Mouse (Mus musculus) neural tube, embryonic 14.5 days (tissue): Measurements from ENCODE around the gene Rundc3a. TPM values are rescaled to one million over a fixed set of nuclear protein-coding genes. Genes with fewer than 3 reads are reported as not detected.

Experiments
- ATAC-seq: fragments of 200-750 bp; cut with Nextera tagmentation; 2 replicates; pipeline ENCODE4 v1.8.0; 2017; ENCODE audit warnings: low read depth, mild to moderate bottlenecking, moderate TSS enrichment, moderate library complexity
- H3K27ac ChIP-seq: fragments of 300-500 bp; sonication (generic); 2 replicates; pipeline ENCODE4 v1.5.1; 2014; ENCODE audit warnings: low read depth, mild to moderate bottlenecking, control low read depth, low read length, moderate library complexity, mixed read lengths
- H3K27me3 ChIP-seq: fragments of 300-500 bp; sonication (generic); 2 replicates; pipeline ENCODE4 v1.6.1; 2014; ENCODE audit warnings: low read length; ENCODE audit not compliant: control insufficient read depth, insufficient read depth
- H3K36me3 ChIP-seq: fragments of 300-500 bp; sonication (generic); 2 replicates; pipeline ENCODE4 v1.6.1; 2014; ENCODE audit warnings: low read length, mixed read lengths; ENCODE audit not compliant: control insufficient read depth, insufficient read depth
- H3K4me1 ChIP-seq: fragments of 300-500 bp; sonication (generic); 2 replicates; pipeline ENCODE4 v1.6.1; 2014; ENCODE audit warnings: low read length; ENCODE audit not compliant: control insufficient read depth, insufficient read depth
- H3K4me2 ChIP-seq: fragments of 300-500 bp; sonication (generic); 2 replicates; pipeline ENCODE4 v1.6.1; 2014; ENCODE audit warnings: mild to moderate bottlenecking, low read depth, low read length, control low read depth
- H3K4me3 ChIP-seq: fragments of 300-500 bp; sonication (generic); 2 replicates; pipeline ENCODE4 v1.5.1; 2014; ENCODE audit warnings: low read depth, low read length, control low read depth, mixed read lengths
- H3K9ac ChIP-seq: fragments of 300-500 bp; sonication (generic); replicated peaks from 2 replicates; pipeline ENCODE4 v1.6.1; 2014; ENCODE audit warnings: low read depth, mild to moderate bottlenecking, control low read depth, low read length, mixed read lengths
- H3K9me3 ChIP-seq: fragments of 300-500 bp; sonication (generic); 2 replicates; pipeline ENCODE4 v1.6.1; 2016; ENCODE audit warnings: low read length; ENCODE audit not compliant: control insufficient read depth
- WGBS: fragments of 180-500 bp; shearing (Covaris S2); extraction: QIAGEN DNeasy Blood & Tissue Kit; methylation state at CpG from one replicate; pipeline ENCODE4 v1.1.7; 2014; 5-methylcytosine and 5-hydroxymethylcytosine counted together
- polyA plus RNA-seq: library from polyadenylated mRNA; unstranded; fragments of >200 nt; fragmentation: Nextera tagmentation; extraction: Ambion mirVana; gene quantifications from 2 replicates; pipeline ENCODE4 v1.2.1, GENCODE M21; 2014

The Rundc3a gene
- polyA plus RNA-seq, 1 experiment from 2014 or later: 115 TPM

GRCm38 (mm10) chr11:102438212-102439092 is 45.2 kb downstream of the Rundc3a start:
- ATAC-seq: peak; percentile 38; the same call in 1 of the 2 replicates
- Histone ChIP-seq H3K27me3 (no peaks in the 10 kb centered on the region), H3K27ac (peak overlapping the region; percentile 34; the same call in 1 of the 2 replicates), H3K4me3 (peak overlapping the region; percentile 24; the same call in 1 of the 2 replicates), H3K9me3 (no peaks in the 10 kb centered on the region), H3K9ac (peak overlapping the region; percentile 39; the same call in 1 of the 2 replicates), H3K36me3 (peaks cover 61% of the 10 kb centered on the region), H3K4me2 (peak overlapping the region; percentile 52), H3K4me1 (peaks cover 18% of the 10 kb centered on the region)
- WGBS: 8% methylated on average over 73 of the region's 77 CpGs

GRCm38 (mm10) chr11:102439093-102440082 is 46.2 kb downstream of the Rundc3a start:
- Histone ChIP-seq H3K4me2 (no peak overlapping the region), H3K36me3 (peaks cover 61% of the 10 kb centered on the region), H3K27me3 (no peaks in the 10 kb centered on the region), H3K9me3 (no peaks in the 10 kb centered on the region), H3K4me3 (no peak overlapping the region), H3K4me1 (peaks cover 18% of the 10 kb centered on the region), H3K27ac (no peak overlapping the region), H3K9ac (no peak overlapping the region; the same call in 1 of the 2 replicates)
- 76% methylated on average over 14 of the region's 14 CpGs for WGBS
- ATAC-seq: no peak

GRCm38 (mm10) chr11:102440255-102440654 is 47.1 kb downstream of the Rundc3a start:
- no peak for ATAC-seq
- WGBS: 81% methylated on average over 8 of the region's 8 CpGs
- H3K27ac ChIP-seq: no peak overlapping the region
- H3K9me3 ChIP-seq: no peaks in the 10 kb centered on the region
- no peaks in the 10 kb centered on the region for H3K27me3 ChIP-seq
- H3K4me3 ChIP-seq: no peak overlapping the region
- peaks cover 54% of the 10 kb centered on the region for H3K36me3 ChIP-seq
- no peak overlapping the region for H3K9ac ChIP-seq
- peaks cover 25% of the 10 kb centered on the region for H3K4me1 ChIP-seq
- no peak overlapping the region for H3K4me2 ChIP-seq

GRCm38 (mm10) chr11:102441434-102441833 is 48.2 kb downstream of the Rundc3a start:
- no peaks in the 10 kb centered on the region for H3K9me3 ChIP-seq
- H3K27me3 ChIP-seq: no peaks in the 10 kb centered on the region
- ATAC-seq: no peak
- 84% methylated on average over 3 of the region's 3 CpGs for WGBS
- no peak overlapping the region for H3K27ac ChIP-seq
- no peak overlapping the region for H3K4me3 ChIP-seq
- peaks cover 42% of the 10 kb centered on the region for H3K36me3 ChIP-seq
- H3K9ac ChIP-seq: no peak overlapping the region
- H3K4me2 ChIP-seq: no peak overlapping the region
- peaks cover 35% of the 10 kb centered on the region for H3K4me1 ChIP-seq

- Histone ChIP-seq H3K4me3 (no peak overlapping the region), H3K4me1 (peaks cover 34% of the 10 kb centered on the region), H3K36me3 (peaks cover 39% of the 10 kb centered on the region), H3K4me2 (no peak overlapping the region), H3K9ac (no peak overlapping the region), H3K9me3 (no peaks in the 10 kb centered on the region), H3K27ac (no peak overlapping the region), H3K27me3 (no peaks in the 10 kb centered on the region)
- ATAC-seq: no peak
- WGBS: 65% methylated on average over 6 of the region's 6 CpGs
Measured at GRCm38 (mm10) chr11:102442089-102442488, 48.9 kb downstream of the Rundc3a start.

GRCm38 (mm10) chr11:102443740-102444139 is 50.5 kb downstream of the Rundc3a start:
- Histone ChIP-seq H3K9ac (no peak overlapping the region), H3K4me1 (peaks cover 24% of the 10 kb centered on the region), H3K36me3 (peaks cover 25% of the 10 kb centered on the region), H3K9me3 (no peaks in the 10 kb centered on the region), H3K27ac (no peak overlapping the region), H3K27me3 (no peaks in the 10 kb centered on the region), H3K4me3 (no peak overlapping the region), H3K4me2 (no peak overlapping the region)
- no peak for ATAC-seq
- WGBS: 66% methylated on average over 12 of the region's 12 CpGs

- no peak overlapping the region for H3K27ac ChIP-seq
- H3K9me3 ChIP-seq: no peaks in the 10 kb centered on the region
- no peaks in the 10 kb centered on the region for H3K27me3 ChIP-seq
- H3K36me3 ChIP-seq: peaks cover 20% of the 10 kb centered on the region
- H3K4me3 ChIP-seq: no peak overlapping the region
- 78% methylated on average over 3 of the region's 3 CpGs for WGBS
- no peak overlapping the region for H3K4me2 ChIP-seq
- no peak for ATAC-seq
- H3K4me1 ChIP-seq: peaks cover 24% of the 10 kb centered on the region
- no peak overlapping the region for H3K9ac ChIP-seq
Measured at GRCm38 (mm10) chr11:102444321-102444720, 51.1 kb downstream of the Rundc3a start.

GRCm38 (mm10) chr11:102444781-102445180 is 51.6 kb downstream of the Rundc3a start:
- ATAC-seq: no peak
- peak overlapping the region; percentile 72 for H3K4me2 ChIP-seq
- H3K4me1 ChIP-seq: peaks cover 24% of the 10 kb centered on the region
- H3K27me3 ChIP-seq: no peaks in the 10 kb centered on the region
- WGBS: 5% methylated on average over 6 of the region's 6 CpGs
- H3K9me3 ChIP-seq: no peaks in the 10 kb centered on the region
- no peak overlapping the region for H3K4me3 ChIP-seq
- peaks cover 16% of the 10 kb centered on the region for H3K36me3 ChIP-seq
- H3K27ac ChIP-seq: no peak overlapping the region
- peak overlapping the region; percentile 12; the same call in 1 of the 2 replicates for H3K9ac ChIP-seq
